Mouse (Mus musculus): ENCODE data around the gene Pop5. TPM values are rescaled to one million over a fixed set of nuclear protein-coding genes. Genes with fewer than 3 reads are reported as not detected.

Pop5 gene
- total RNA-seq, 2 experiments from 2014 or later: 83.7 to 108 TPM

DNA sequence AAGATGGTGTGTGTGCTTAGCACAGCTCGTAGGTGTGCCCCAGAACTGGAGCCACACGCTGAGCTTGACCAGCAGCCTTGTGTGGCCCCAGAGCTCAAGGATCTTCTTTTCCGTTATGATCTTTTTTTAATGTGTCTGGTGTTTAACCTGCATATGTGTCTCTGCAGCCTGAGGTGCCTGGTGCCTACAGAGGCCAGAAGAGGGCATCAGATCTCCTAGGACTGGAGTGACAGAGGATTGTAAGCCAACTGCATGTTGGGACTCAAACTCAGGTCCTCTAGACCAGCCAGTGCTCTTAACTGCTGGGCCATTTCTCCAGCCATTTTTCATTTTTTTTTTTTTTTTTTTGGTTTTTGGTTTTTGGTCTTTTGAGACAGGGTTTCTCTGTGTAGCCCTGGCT is 49.1 kb downstream of the Pop5 start:
- DNase-seq (ENCODE audit: extremely low spot score in 1 of 2, low spot score in 1 of 2): no peak

DNA sequence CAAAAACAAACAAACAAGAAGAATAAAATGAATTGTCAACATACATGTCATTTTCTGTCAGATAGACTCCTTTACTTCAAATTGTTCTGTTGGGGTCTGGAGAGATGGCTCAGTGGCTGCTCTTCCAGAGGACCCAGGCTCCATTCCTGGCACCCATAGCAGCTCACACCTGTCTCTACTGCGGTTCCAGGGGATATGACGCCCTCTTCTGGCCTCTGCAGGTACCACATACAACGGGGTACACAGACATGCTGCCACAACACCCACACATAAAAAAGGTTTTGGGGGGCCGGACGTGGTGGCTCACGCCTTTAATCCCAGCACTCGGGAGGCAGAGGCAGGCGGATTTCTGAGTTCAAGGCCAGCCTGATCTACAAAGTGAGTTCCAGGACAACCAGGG is 58.5 kb downstream of the Pop5 start:
- no peak for DNase-seq (ENCODE audit: extremely low spot score in 1 of 2, low spot score in 1 of 2)

Other genes starting within 250 kb of the Pop5 start
- gene Sppl3, start 224.7 kb upstream of the Pop5 start, total RNA-seq (2021): 10 to 100 TPM; 84.7 to 85.9 TPM
- not detected for gene Gm10401, start 137.5 kb upstream of the Pop5 start, total RNA-seq (2021)
- 1 to 10 TPM; 8.0 to 8.1 TPM for gene Acads, start 116.5 kb upstream of the Pop5 start, total RNA-seq (2021)
- gene Unc119b, start 100.9 kb upstream of the Pop5 start, total RNA-seq (2021): 10 to 100 TPM; 26.8 to 30.9 TPM
- gene Mlec, start 77.7 kb upstream of the Pop5 start, total RNA-seq (2021): 10 to 100 TPM; 75.6 to 86.5 TPM
- 100 to 1,000 TPM; 118 to 121 TPM for gene Cabp1, start 41.5 kb upstream of the Pop5 start, total RNA-seq (2021)
- gene Rnf10, start 37.1 kb downstream of the Pop5 start, total RNA-seq (2021): 100 to 1,000 TPM; 252 to 257 TPM
- gene Coq5, start 43.8 kb downstream of the Pop5 start, total RNA-seq (2021): 10 to 100 TPM; 38.5 to 42.8 TPM
- 100 to 1,000 TPM; 799 to 873 TPM for gene Dynll1, start 65.2 kb downstream of the Pop5 start, total RNA-seq (2021)
- gene Srsf9, start 91.3 kb downstream of the Pop5 start, total RNA-seq (2021): 10 to 100 TPM; 79.8 to 90.6 TPM
- 10 to 100 TPM; 21.5 to 24.4 TPM for gene Gatc, start 105.3 kb downstream of the Pop5 start, total RNA-seq (2021)
- 10 to 100 TPM; 22.9 to 28.6 TPM for gene Triap1, start 105.4 kb downstream of the Pop5 start, total RNA-seq (2021)
- gene Cox6a1, start 113.1 kb downstream of the Pop5 start, total RNA-seq (2021): 100 to 1,000 TPM; 814 to 862 TPM
- gene Msi1, start 193.8 kb downstream of the Pop5 start, total RNA-seq (2021): 10 to 100 TPM; 52.5 to 57.1 TPM
- gene Pla2g1b, start 230.4 kb downstream of the Pop5 start, total RNA-seq (2021): not detected
- gene Sirt4, start 248.9 kb downstream of the Pop5 start, total RNA-seq (2021): 10 to 100 TPM; 27.6 to 39.7 TPM